Mouse (Mus musculus) lung, adult 2 months (tissue): Measurements from ENCODE around the gene Amer3.

Experiments used
- CTCF ChIP-seq: fragments of 200-500 bp; IDR thresholded peaks from 2 replicates; pipeline ENCODE4 v1.5.1; 2011; ENCODE audit warnings: mild to moderate bottlenecking, low read length, control low read depth; ENCODE audit not compliant: insufficient read depth
- POLR2A ChIP-seq: fragments of 200-500 bp; IDR thresholded peaks from 2 replicates; pipeline ENCODE4 v1.6.1; 2011; ENCODE audit warnings: low read depth, mild to moderate bottlenecking, control low read depth, low read length, borderline replicate concordance; ENCODE audit errors: extremely low read depth

DNA sequence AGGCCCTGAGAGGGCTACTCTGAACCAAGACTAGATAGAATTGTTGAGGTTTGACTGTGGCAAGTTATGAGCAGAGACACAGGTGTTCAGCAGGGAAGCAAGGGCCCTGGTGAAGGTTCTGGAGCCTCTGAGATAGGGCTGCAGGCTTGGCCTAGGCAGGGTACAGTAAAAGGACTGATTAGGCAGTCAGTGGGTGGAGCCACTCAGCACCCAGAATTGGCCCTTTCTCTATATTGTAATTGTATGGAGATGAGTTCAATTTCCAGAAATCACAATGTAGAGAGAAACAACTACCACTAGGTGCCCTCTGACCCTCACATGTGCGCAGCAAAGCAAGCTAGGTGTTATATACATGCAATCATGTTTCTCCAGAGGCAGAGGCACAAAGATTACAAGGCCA, 25.8 kb upstream of the Amer3 start:
- TF ChIP-seq CTCF, result no peak
- no peak for TF ChIP-seq POLR2A
